8 mouse cellular contexts compared by ENCODE assay signal in the genomic region with DNA sequence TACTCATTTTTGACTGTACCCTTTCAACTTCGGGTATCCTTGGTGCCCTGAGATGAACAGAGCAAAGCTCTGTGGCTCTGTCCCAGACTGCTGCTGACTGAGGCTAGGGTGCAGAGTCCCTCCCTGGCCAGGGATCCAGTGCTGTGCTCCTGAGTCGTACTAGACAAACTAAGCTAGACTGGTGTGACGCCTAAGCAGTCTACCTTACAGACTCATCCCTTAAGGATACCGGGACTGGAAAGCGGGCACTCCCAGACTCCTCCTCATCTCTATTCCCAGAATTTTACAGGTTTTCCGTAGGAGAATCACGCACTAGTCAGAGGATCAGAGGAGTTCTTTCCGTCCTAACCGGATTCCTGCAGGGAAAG. TPM values are rescaled to one million over a fixed set of nuclear protein-coding genes. Genes with fewer than 3 reads are reported as not detected.
A peak's percentile ranks its signal among the peaks of the same experiment; 100 is the strongest.
DNase-seq lines count a peak whose midpoint lies in the region; ATAC-seq lines count a peak whose summit lies in the region.

No protein-coding gene starts in this region.

- no peaks in the 10 kb centered on the region for H3K9me3 ChIP-seq in kidney, embryonic 14.5 days (ENCODE audit: control insufficient read depth, low read length)
- H3K9me3 ChIP-seq in forebrain, embryonic 12.5 days = no peaks in the 10 kb centered on the region
- no peaks in the 10 kb centered on the region for H3K9me3 ChIP-seq in limb, embryonic 11.5 days (ENCODE audit: control insufficient read depth, low read length)
- no peaks in the 10 kb centered on the region for H3K9me3 ChIP-seq in neural tube, embryonic 13.5 days

- peak; percentile 79 for ATAC-seq in kidney, embryonic 14.5 days (ENCODE audit: low FRiP score, low TSS enrichment)
- ATAC-seq in forebrain, embryonic 12.5 days (ENCODE audit: low FRiP score) = peak; percentile 82
- peak; percentile 79 for ATAC-seq in limb, embryonic 11.5 days (ENCODE audit: insufficient number of reproducible peaks, low FRiP score, low TSS enrichment, low read depth)
- peak; percentile 93 for ATAC-seq in neural tube, embryonic 13.5 days (ENCODE audit: low read depth)

- WGBS in kidney, embryonic 14.5 days = under 1% methylated on average over 9 of the region's 9 CpGs
- WGBS in forebrain, embryonic 12.5 days = under 1% methylated on average over 9 of the region's 9 CpGs
- 0% methylated on average over 9 of the region's 9 CpGs for WGBS in limb, embryonic 11.5 days
- under 1% methylated on average over 9 of the region's 9 CpGs for WGBS in neural tube, embryonic 13.5 days

- H3K4me3 ChIP-seq in kidney, embryonic 14.5 days (ENCODE audit: low read length) = peak overlapping the region; percentile 36
- peak overlapping the region; percentile 44 for H3K4me3 ChIP-seq in forebrain, embryonic 12.5 days (replicated peaks)
- peak overlapping the region; percentile 32 for H3K4me3 ChIP-seq in limb, embryonic 11.5 days (ENCODE audit: low read depth, low read length)
- H3K4me3 ChIP-seq in neural tube, embryonic 13.5 days = peak overlapping the region; percentile 42

- no peak overlapping the region for H3K27ac ChIP-seq in kidney, embryonic 14.5 days (ENCODE audit: low read depth, low read length)
- H3K27ac ChIP-seq in forebrain, embryonic 12.5 days = no peak overlapping the region
- no peak overlapping the region for H3K27ac ChIP-seq in limb, embryonic 11.5 days (replicated peaks; ENCODE audit: low read depth, low read length)
- 0 out of 2 replicates have a peak overlapping the region, but pooled peaks have one; percentile 3 for H3K27ac ChIP-seq in neural tube, embryonic 13.5 days (replicated peaks)

- H3K9ac ChIP-seq in kidney, embryonic 14.5 days (ENCODE audit: low read depth, low read length) = peak overlapping the region; percentile 48
- peak overlapping the region; percentile 56 for H3K9ac ChIP-seq in forebrain, embryonic 12.5 days
- H3K9ac ChIP-seq in limb, embryonic 11.5 days (ENCODE audit: low read length) = peak overlapping the region; percentile 50
- H3K9ac ChIP-seq in neural tube, embryonic 13.5 days = peak overlapping the region; percentile 66

- H3K36me3 ChIP-seq in kidney, embryonic 14.5 days (ENCODE audit: control insufficient read depth, insufficient read depth, low read length) = no peaks in the 10 kb centered on the region
- no peaks in the 10 kb centered on the region for H3K36me3 ChIP-seq in forebrain, embryonic 12.5 days (replicated peaks)
- no peaks in the 10 kb centered on the region for H3K36me3 ChIP-seq in limb, embryonic 11.5 days (ENCODE audit: control insufficient read depth, insufficient read depth, low read length)
- H3K36me3 ChIP-seq in neural tube, embryonic 13.5 days = no peaks in the 10 kb centered on the region

- no peaks in the 10 kb centered on the region for H3K4me1 ChIP-seq in kidney, embryonic 14.5 days (ENCODE audit: control insufficient read depth, insufficient read depth, low read length)
- H3K4me1 ChIP-seq in forebrain, embryonic 12.5 days = peaks cover 17% of the 10 kb centered on the region
- no peaks in the 10 kb centered on the region for H3K4me1 ChIP-seq in limb, embryonic 11.5 days (ENCODE audit: control insufficient read depth, insufficient read depth, low read length)
- H3K4me1 ChIP-seq in neural tube, embryonic 13.5 days (replicated peaks) = peaks cover 17% of the 10 kb centered on the region

- H3K4me2 ChIP-seq in kidney, embryonic 14.5 days (replicated peaks; ENCODE audit: low read depth, low read length) = peak overlapping the region; percentile 72
- H3K4me2 ChIP-seq in forebrain, embryonic 12.5 days = peak overlapping the region; percentile 75
- H3K4me2 ChIP-seq in limb, embryonic 11.5 days (ENCODE audit: low read depth, severe bottlenecking) = peak overlapping the region; percentile 75
- H3K4me2 ChIP-seq in neural tube, embryonic 13.5 days = peak overlapping the region; percentile 86

- no peaks in the 10 kb centered on the region for H3K27me3 ChIP-seq in kidney, embryonic 14.5 days (ENCODE audit: control insufficient read depth, insufficient read depth, low read length)
- H3K27me3 ChIP-seq in forebrain, embryonic 12.5 days = no peaks in the 10 kb centered on the region
- H3K27me3 ChIP-seq in limb, embryonic 11.5 days (ENCODE audit: control insufficient read depth, insufficient read depth, low read length) = no peaks in the 10 kb centered on the region
- H3K27me3 ChIP-seq in neural tube, embryonic 13.5 days = no peaks in the 10 kb centered on the region

- no peak for DNase-seq in kidney, postnatal 4 days
- DNase-seq in limb, embryonic 11.5 days (ENCODE audit: low spot score) = peak; percentile 50
- no peak for DNase-seq in retina, postnatal 1 day
- DNase-seq in thymus, adult 18-20 months = no peak
- DNase-seq in ovary, postnatal 10 days (ENCODE audit: low spot score) = no peak

RNA-seq across cellular contexts. Expression of a gene that starts 0.7 kb away (rescaled TPM):
- 26.7 and 26.8 TPM in 2 replicates for polyA plus RNA-seq in kidney, embryonic 14.5 days (2014; fragmentation: Nextera tagmentation; extraction: Ambion mirVana)
- 1.3 and 2.3 TPM in 2 replicates for polyA plus RNA-seq in forebrain, embryonic 12.5 days (2016; fragmentation: Nextera tagmentation; extraction: Ambion mirVana)
- polyA plus RNA-seq in limb, embryonic 11.5 days (2014; fragmentation: Nextera tagmentation; extraction: Ambion mirVana) = 2.9 and 3.1 TPM in 2 replicates
- polyA plus RNA-seq in neural tube, embryonic 13.5 days (2015; fragmentation: Nextera tagmentation; extraction: Ambion mirVana) = 10.0 and 10.1 TPM in 2 replicates

RNA-seq across cellular contexts. Expression of a gene that starts 23.4 kb away (rescaled TPM):
- polyA plus RNA-seq in kidney, embryonic 14.5 days (2014; fragmentation: Nextera tagmentation; extraction: Ambion mirVana) = 31.0 and 38.2 TPM in 2 replicates
- polyA plus RNA-seq in forebrain, embryonic 12.5 days (2016; fragmentation: Nextera tagmentation; extraction: Ambion mirVana) = 40.2 and 50.7 TPM in 2 replicates
- polyA plus RNA-seq in limb, embryonic 11.5 days (2014; fragmentation: Nextera tagmentation; extraction: Ambion mirVana) = 63.8 and 67.7 TPM in 2 replicates
- polyA plus RNA-seq in neural tube, embryonic 13.5 days (2015; fragmentation: Nextera tagmentation; extraction: Ambion mirVana) = 24.4 and 28.4 TPM in 2 replicates

RNA-seq across cellular contexts. Expression of a gene that starts 54.5 kb away (rescaled TPM):
- polyA plus RNA-seq in kidney, embryonic 14.5 days (2014; fragmentation: Nextera tagmentation; extraction: Ambion mirVana) = not detected in 2 replicates
- polyA plus RNA-seq in forebrain, embryonic 12.5 days (2016; fragmentation: Nextera tagmentation; extraction: Ambion mirVana) = not detected in 2 replicates
- 0.12 and 0.21 TPM in 2 replicates for polyA plus RNA-seq in limb, embryonic 11.5 days (2014; fragmentation: Nextera tagmentation; extraction: Ambion mirVana)
- polyA plus RNA-seq in neural tube, embryonic 13.5 days (2015; fragmentation: Nextera tagmentation; extraction: Ambion mirVana) = not detected in 2 replicates
